Mouse (Mus musculus): ENCODE results near the gene Unc5c.

GRCm38 (mm10) chr3:141691418-141691817, 226.4 kb downstream of the Unc5c start:
- TF ChIP-seq TAL1 (IDR thresholded peaks at IDR 0.05; ENCODE audit: low read length) (no peak), GATA1 (IDR thresholded peaks at IDR 0.05; ENCODE audit: low read length) (no peak)
